Mouse (Mus musculus) lung, postnatal 25 days (tissue): ENCODE measurements around the gene Arhgap42.

Source experiments
- DNase-seq: peaks from one replicate; pipeline ENCODE4 v3.0.0; 2022; ENCODE audit warnings: low spot score

Gene Arhgap42

GRCm38 (mm10) chr9:9210464-9210863 lies 28.4 kb downstream of the Arhgap42 start:
- DNase-seq: no peak

GRCm38 (mm10) chr9:9208205-9208604 lies 30.7 kb downstream of the Arhgap42 start:
- no peak for DNase-seq

- DNase-seq: no peak
Observed at GRCm38 (mm10) chr9:9207251-9207650, 31.6 kb downstream of the Arhgap42 start.

GRCm38 (mm10) chr9:9200827-9201388 lies 38.0 kb downstream of the Arhgap42 start:
- DNase-seq: no peak

GRCm38 (mm10) chr9:9199170-9199841 lies 39.6 kb downstream of the Arhgap42 start:
- DNase-seq: no peak

GRCm38 (mm10) chr9:9198645-9199044 lies 40.3 kb downstream of the Arhgap42 start:
- DNase-seq: no peak

GRCm38 (mm10) chr9:9196046-9196445 lies 42.9 kb downstream of the Arhgap42 start:
- DNase-seq: no peak

- DNase-seq: no peak
Observed at GRCm38 (mm10) chr9:9194496-9194895, 44.4 kb downstream of the Arhgap42 start.

GRCm38 (mm10) chr9:9192716-9193115 lies 46.2 kb downstream of the Arhgap42 start:
- no peak for DNase-seq

GRCm38 (mm10) chr9:9190835-9191234 lies 48.1 kb downstream of the Arhgap42 start:
- DNase-seq: no peak

GRCm38 (mm10) chr9:9188167-9188566 lies 50.7 kb downstream of the Arhgap42 start:
- no peak for DNase-seq

- no peak for DNase-seq
Observed at GRCm38 (mm10) chr9:9177745-9178144, 61.2 kb downstream of the Arhgap42 start.

- no peak for DNase-seq
Observed at GRCm38 (mm10) chr9:9174924-9175323, 64.0 kb downstream of the Arhgap42 start.

GRCm38 (mm10) chr9:9174206-9174605 lies 64.7 kb downstream of the Arhgap42 start:
- no peak for DNase-seq

- peak; percentile 11 for DNase-seq
Observed at GRCm38 (mm10) chr9:9173091-9173490, 65.8 kb downstream of the Arhgap42 start.

GRCm38 (mm10) chr9:9171146-9171816 lies 67.6 kb downstream of the Arhgap42 start:
- no peak for DNase-seq

- peak; percentile 70 for DNase-seq
Observed at GRCm38 (mm10) chr9:9165641-9166063, 73.2 kb downstream of the Arhgap42 start.

- no peak for DNase-seq
Observed at GRCm38 (mm10) chr9:9160736-9161135, 78.2 kb downstream of the Arhgap42 start.

- no peak for DNase-seq
Observed at GRCm38 (mm10) chr9:9158241-9158640, 80.7 kb downstream of the Arhgap42 start.

GRCm38 (mm10) chr9:9157425-9157824 lies 81.5 kb downstream of the Arhgap42 start:
- DNase-seq: no peak

- DNase-seq: no peak
Observed at GRCm38 (mm10) chr9:9154636-9155035, 84.3 kb downstream of the Arhgap42 start.

- DNase-seq: no peak
Observed at GRCm38 (mm10) chr9:9144301-9145121, 94.4 kb downstream of the Arhgap42 start.
